Mouse (Mus musculus): ENCODE data around the gene Fgd2. TPM values are rescaled to one million over a fixed set of nuclear protein-coding genes. Genes with fewer than 3 reads are reported as not detected.

The Fgd2 gene
- polyA plus RNA-seq, 1 experiment from 2014 or later = 5.9 TPM

DNA sequence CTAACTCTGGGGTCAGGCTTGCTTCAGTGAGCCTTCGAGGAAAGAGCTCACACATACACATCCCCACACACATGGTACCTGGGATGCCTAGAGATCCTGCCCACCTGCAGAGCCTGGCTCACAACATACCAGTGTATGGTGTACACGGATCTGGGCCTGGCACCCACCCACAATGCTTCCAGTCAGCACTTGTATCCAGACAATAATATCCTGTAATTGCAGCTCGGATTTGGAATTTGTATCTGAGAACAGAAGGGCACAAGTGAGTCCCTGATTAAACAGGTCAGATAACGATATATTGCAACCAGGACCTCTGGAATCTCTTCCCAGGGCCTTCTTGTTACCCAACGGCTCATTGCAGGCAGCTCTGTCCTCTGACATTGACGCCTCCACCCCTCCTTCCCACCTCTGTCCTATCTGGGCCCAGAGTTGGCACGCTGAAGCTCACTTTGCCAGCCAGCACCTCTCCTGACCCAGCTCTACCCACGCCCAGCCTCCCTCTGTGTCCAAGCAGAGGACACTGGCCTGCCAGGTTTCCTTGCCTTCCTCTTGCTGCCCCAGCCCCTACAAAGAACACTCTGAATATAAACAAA lies 62.3 kb downstream of the Fgd2 start:
- 62% methylated on average over 8 of the region's 8 CpGs for WGBS
- Histone ChIP-seq H3K4me2 (replicated peaks; ENCODE audit: low read depth) (no peak overlapping the region), H3K4me3 (ENCODE audit: low read depth, low read length) (no peak overlapping the region), H3K4me1 (replicated peaks; ENCODE audit: control insufficient read depth, insufficient read depth) (no peaks in the 10 kb centered on the region; the same call in 1 of the 2 replicates), H3K9me3 (ENCODE audit: control insufficient read depth, low read length) (no peaks in the 10 kb centered on the region), H3K9ac (ENCODE audit: low read length) (no peak overlapping the region), H3K27ac (replicated peaks) (0 out of 2 replicates have a peak overlapping the region, but pooled peaks have one; percentile 30), H3K27me3 (ENCODE audit: control insufficient read depth, insufficient read depth, low read length) (no peaks in the 10 kb centered on the region), H3K36me3 (ENCODE audit: control insufficient read depth, insufficient read depth, low read length) (no peaks in the 10 kb centered on the region)
- DNase-seq (ENCODE audit: low spot score) = no peak
- no peak for ATAC-seq (ENCODE audit: low FRiP score, low TSS enrichment)
- no peak for TF ChIP-seq EP300 (optimal IDR thresholded peaks at IDR 0.05)
- no peak for TF ChIP-seq CTCF (IDR thresholded peaks at IDR 0.05; ENCODE audit: low read depth)

DNA sequence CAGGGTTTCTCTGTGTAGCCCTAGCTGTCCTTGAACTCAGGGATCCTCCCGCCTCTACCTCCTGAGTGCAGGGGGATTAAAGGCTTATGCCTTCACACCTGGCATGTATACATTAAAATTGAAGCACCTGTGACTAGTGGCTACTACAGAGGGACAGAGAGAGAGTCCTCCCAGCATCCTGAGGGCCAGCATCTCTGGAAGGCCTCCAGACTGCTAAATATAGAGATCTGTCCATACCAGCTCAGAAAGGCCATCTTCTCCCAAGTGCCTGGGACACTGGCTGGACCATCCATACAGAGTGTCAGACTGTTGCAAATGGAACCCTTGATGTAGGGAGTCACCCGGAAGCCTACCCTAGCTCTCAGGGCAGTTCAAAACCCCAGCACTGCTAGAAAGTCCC lies 63.3 kb downstream of the Fgd2 start:
- 90% methylated on average over 2 of the region's 2 CpGs for WGBS
- ATAC-seq (ENCODE audit: low FRiP score, low TSS enrichment) (no peak), DNase-seq (ENCODE audit: low spot score) (no peak)
- TF ChIP-seq EP300 (optimal IDR thresholded peaks at IDR 0.05) (no peak), CTCF (IDR thresholded peaks at IDR 0.05; ENCODE audit: low read depth) (no peak)
- Histone ChIP-seq H3K4me1 (replicated peaks; ENCODE audit: control insufficient read depth, insufficient read depth) (no peaks in the 10 kb centered on the region; the same call in 1 of the 2 replicates), H3K4me2 (replicated peaks; ENCODE audit: low read depth) (no peak overlapping the region), H3K36me3 (ENCODE audit: control insufficient read depth, insufficient read depth, low read length) (no peaks in the 10 kb centered on the region), H3K27ac (replicated peaks) (no peak overlapping the region), H3K9ac (ENCODE audit: low read length) (no peak overlapping the region), H3K27me3 (ENCODE audit: control insufficient read depth, insufficient read depth, low read length) (no peaks in the 10 kb centered on the region), H3K9me3 (ENCODE audit: control insufficient read depth, low read length) (no peaks in the 10 kb centered on the region), H3K4me3 (ENCODE audit: low read depth, low read length) (no peak overlapping the region)

DNA sequence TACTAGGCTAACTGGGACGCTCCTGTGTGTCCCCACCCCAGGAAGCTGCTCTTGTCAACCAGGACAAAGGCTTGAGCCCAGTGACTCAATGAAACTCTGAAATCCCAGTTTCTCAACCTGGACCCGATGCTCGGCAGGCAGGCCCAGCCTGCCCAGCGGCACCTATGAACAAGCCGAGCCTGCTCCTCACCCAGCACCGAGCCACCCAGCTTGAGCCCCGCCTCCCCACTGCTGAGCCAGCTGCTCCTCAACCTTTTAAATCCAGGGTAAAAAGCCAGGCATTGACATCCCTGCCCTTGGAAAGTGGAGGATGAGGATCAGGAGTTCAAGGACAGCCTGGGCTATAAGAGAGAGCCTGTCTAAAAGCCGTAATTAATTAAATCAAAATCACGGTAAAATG lies 64.6 kb downstream of the Fgd2 start:
- no peak overlapping the region for H3K9ac ChIP-seq (ENCODE audit: low read length)
- H3K9me3 ChIP-seq (ENCODE audit: control insufficient read depth, low read length) = no peaks in the 10 kb centered on the region
- H3K4me2 ChIP-seq (replicated peaks; ENCODE audit: low read depth) = no peak overlapping the region
- H3K27me3 ChIP-seq (ENCODE audit: control insufficient read depth, insufficient read depth, low read length) = no peaks in the 10 kb centered on the region
- no peaks in the 10 kb centered on the region for H3K36me3 ChIP-seq (ENCODE audit: control insufficient read depth, insufficient read depth, low read length)
- TF ChIP-seq CTCF (IDR thresholded peaks at IDR 0.05; ENCODE audit: low read depth) (no peak), EP300 (optimal IDR thresholded peaks at IDR 0.05) (peak; percentile 68)
- WGBS = 63% methylated on average over 9 of the region's 9 CpGs
- no peak overlapping the region for H3K27ac ChIP-seq (replicated peaks)
- no peaks in the 10 kb centered on the region; the same call in 1 of the 2 replicates for H3K4me1 ChIP-seq (replicated peaks; ENCODE audit: control insufficient read depth, insufficient read depth)
- no peak overlapping the region for H3K4me3 ChIP-seq (ENCODE audit: low read depth, low read length)
- ATAC-seq (ENCODE audit: low FRiP score, low TSS enrichment) = peak; percentile 43; the same call in 1 of the 2 replicates
- DNase-seq (ENCODE audit: low spot score) = no peak

DNA sequence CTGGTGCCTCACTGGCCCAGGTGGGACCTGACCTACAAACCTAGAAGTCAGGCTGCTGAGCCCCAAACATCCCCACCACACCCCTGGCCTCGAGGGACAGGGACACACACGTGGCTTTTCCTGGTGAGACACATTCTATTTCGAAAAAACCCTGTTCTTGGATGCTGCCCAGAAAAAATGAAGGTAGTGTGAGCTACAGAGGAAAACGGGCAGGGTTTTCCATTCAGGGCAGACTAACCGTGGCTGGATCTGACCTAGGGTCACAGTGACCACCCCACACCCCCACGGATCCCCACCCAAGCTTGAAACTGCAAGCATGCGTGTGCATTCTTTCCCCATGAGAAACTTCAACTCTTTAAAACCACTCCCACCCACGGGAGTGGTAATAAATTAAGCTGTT lies 67.5 kb downstream of the Fgd2 start:
- WGBS = 24% methylated on average over 8 of the region's 8 CpGs
- no peak for ATAC-seq (ENCODE audit: low FRiP score, low TSS enrichment)
- no peaks in the 10 kb centered on the region for H3K36me3 ChIP-seq (ENCODE audit: control insufficient read depth, insufficient read depth, low read length)
- peak overlapping the region; percentile 61; the same call in 1 of the 2 replicates for H3K27ac ChIP-seq (replicated peaks)
- DNase-seq (ENCODE audit: low spot score) = no peak
- no peaks in the 10 kb centered on the region for H3K9me3 ChIP-seq (ENCODE audit: control insufficient read depth, low read length)
- H3K4me1 ChIP-seq (replicated peaks; ENCODE audit: control insufficient read depth, insufficient read depth) = no peaks in the 10 kb centered on the region; the same call in 1 of the 2 replicates
- no peak overlapping the region for H3K9ac ChIP-seq (ENCODE audit: low read length)
- H3K27me3 ChIP-seq (ENCODE audit: control insufficient read depth, insufficient read depth, low read length) = no peaks in the 10 kb centered on the region
- no peak overlapping the region for H3K4me2 ChIP-seq (replicated peaks; ENCODE audit: low read depth)
- H3K4me3 ChIP-seq (ENCODE audit: low read depth, low read length) = no peak overlapping the region
- no peak for TF ChIP-seq EP300 (optimal IDR thresholded peaks at IDR 0.05)
- TF ChIP-seq CTCF (IDR thresholded peaks at IDR 0.05; ENCODE audit: low read depth) = no peak

DNA sequence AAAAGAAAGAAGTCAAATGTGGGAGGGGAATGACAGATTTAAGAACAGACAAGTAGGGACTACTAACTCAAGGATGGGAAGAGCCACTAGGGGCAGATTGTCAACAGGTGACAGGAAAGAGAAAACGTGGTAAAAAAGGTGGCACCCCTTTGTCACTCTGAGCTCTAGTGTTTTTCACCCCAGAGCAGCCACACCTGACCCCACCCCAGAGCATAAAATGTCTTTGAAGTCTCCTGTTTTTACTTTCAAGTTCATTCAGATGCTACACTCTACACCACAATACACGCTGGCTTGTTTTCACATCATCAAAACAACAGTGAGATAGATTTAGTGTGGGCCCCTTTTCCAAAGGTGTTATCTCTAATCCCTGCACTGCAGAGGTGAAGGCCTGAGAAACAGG lies 68.1 kb downstream of the Fgd2 start:
- H3K4me2 ChIP-seq (replicated peaks; ENCODE audit: low read depth) = no peak overlapping the region
- ATAC-seq (ENCODE audit: low FRiP score, low TSS enrichment) = no peak
- H3K4me3 ChIP-seq (ENCODE audit: low read depth, low read length) = no peak overlapping the region
- no peaks in the 10 kb centered on the region; the same call in 1 of the 2 replicates for H3K4me1 ChIP-seq (replicated peaks; ENCODE audit: control insufficient read depth, insufficient read depth)
- H3K27me3 ChIP-seq (ENCODE audit: control insufficient read depth, insufficient read depth, low read length) = no peaks in the 10 kb centered on the region
- no peaks in the 10 kb centered on the region for H3K9me3 ChIP-seq (ENCODE audit: control insufficient read depth, low read length)
- H3K9ac ChIP-seq (ENCODE audit: low read length) = no peak overlapping the region
- WGBS = 29% methylated on average over 2 of the region's 2 CpGs
- TF ChIP-seq CTCF (IDR thresholded peaks at IDR 0.05; ENCODE audit: low read depth) (no peak), EP300 (optimal IDR thresholded peaks at IDR 0.05) (no peak)
- H3K36me3 ChIP-seq (ENCODE audit: control insufficient read depth, insufficient read depth, low read length) = no peaks in the 10 kb centered on the region
- DNase-seq (ENCODE audit: low spot score) = no peak
- no peak overlapping the region for H3K27ac ChIP-seq (replicated peaks)

Other genes with a start within 250 kb of the Fgd2 start
- 1.4 and 2.2 TPM in 2 replicates for gene Rab44, start 246.8 kb upstream of the Fgd2 start, polyA plus RNA-seq (2015; fragmentation: Nextera tagmentation; extraction: Ambion mirVana)
- 4.8 and 5.3 TPM in 2 replicates for gene Cpne5, start 122.7 kb upstream of the Fgd2 start, polyA plus RNA-seq (2015; fragmentation: Nextera tagmentation; extraction: Ambion mirVana)
- gene Ppil1, start 96.7 kb upstream of the Fgd2 start, polyA plus RNA-seq (2015; fragmentation: Nextera tagmentation; extraction: Ambion mirVana) = 64.6 and 65.9 TPM in 2 replicates
- gene BC004004, start 92.1 kb upstream of the Fgd2 start, polyA plus RNA-seq (2015; fragmentation: Nextera tagmentation; extraction: Ambion mirVana) = 91.2 and 97.2 TPM in 2 replicates
- gene Pi16, start 43.2 kb upstream of the Fgd2 start, polyA plus RNA-seq (2015; fragmentation: Nextera tagmentation; extraction: Ambion mirVana) = 1.3 TPM in 2 replicates
- 189 and 201 TPM in 2 replicates for gene Mtch1, start 13.0 kb upstream of the Fgd2 start, polyA plus RNA-seq (2015; fragmentation: Nextera tagmentation; extraction: Ambion mirVana)
- gene Pim1, start 129.8 kb downstream of the Fgd2 start, polyA plus RNA-seq (2015; fragmentation: Nextera tagmentation; extraction: Ambion mirVana) = 28.6 and 32.8 TPM in 2 replicates
- not detected in 2 replicates for gene Gm17657, start 188.7 kb downstream of the Fgd2 start, polyA plus RNA-seq (2015; fragmentation: Nextera tagmentation; extraction: Ambion mirVana)
- 6.9 and 7.8 TPM in 2 replicates for gene Tbc1d22b, start 188.9 kb downstream of the Fgd2 start, polyA plus RNA-seq (2015; fragmentation: Nextera tagmentation; extraction: Ambion mirVana)
- gene Tmem217, start 191.5 kb downstream of the Fgd2 start, polyA plus RNA-seq (2015; fragmentation: Nextera tagmentation; extraction: Ambion mirVana) = 0.22 and 0.42 TPM in 2 replicates

Measured in stomach, postnatal 0 days (tissue).